Mouse (Mus musculus) testis, adult 2 months (tissue): ENCODE measurements around the gene Plpp3.

Experiments
- CTCF ChIP-seq: fragments of 200-500 bp; IDR thresholded peaks from 2 replicates; pipeline ENCODE4 v1.5.1; 2012; ENCODE audit warnings: low read depth, mild to moderate bottlenecking, inconsistent platforms, low read length, moderate library complexity; ENCODE audit not compliant: control insufficient read depth, insufficient read depth, insufficient replicate concordance
- POLR2A ChIP-seq: fragments of 200-500 bp; IDR thresholded peaks from 2 replicates; pipeline ENCODE4 v1.6.1; 2012; ENCODE audit warnings: low read depth, mild to moderate bottlenecking, inconsistent platforms, low read length, moderate library complexity; ENCODE audit not compliant: control insufficient read depth

- TF ChIP-seq POLR2A: no peak
- TF ChIP-seq CTCF: no peak
Measured at GRCm38 (mm10) chr4:105244931-105245330, 87.8 kb downstream of the Plpp3 start.
